Mouse (Mus musculus) gastrocnemius, adult 2 months (tissue): ENCODE measurements at regions not wholly inside any gene's neighbourhood (a gene's known extent, or its start where the extent isn't known, plus 50 kb on each side); places are given as distances from the start of the nearest gene placed in this dataset.

ENCODE experiments used
- DNase-seq: peaks from one replicate; pipeline ENCODE4 v3.0.0; 2022
- H3K27ac ChIP-seq: fragments of 200-600 bp; 2 replicates; pipeline ENCODE4 v1.8.1; 2022; ENCODE audit warnings: mild to moderate bottlenecking
- H3K4me3 ChIP-seq: fragments of 200-600 bp; 2 replicates; pipeline ENCODE4 v1.8.1; 2022; ENCODE audit warnings: mild to moderate bottlenecking, moderate library complexity
- CTCF ChIP-seq: fragments of 200-600 bp; IDR thresholded peaks from 2 replicates; pipeline ENCODE4 v1.8.1; 2022; ENCODE audit warnings: antibody characterized with exemption, mild to moderate bottlenecking, moderate library complexity
- intact Hi-C: fragments of 180-260 bp; cut with DNase I; formaldehyde crosslinking; loops from one replicate; pipeline ENCODE4 v1.15.1; 2025

- DNase-seq: no peak
- intact Hi-C loops: no loop called here
- H3K4me3 ChIP-seq: no peak overlapping the region
- TF ChIP-seq CTCF: no peak
- H3K27ac ChIP-seq: 0 out of 2 replicates have a peak overlapping the region, but pooled peaks have one; percentile 4
These were observed 76.3 kb upstream of the Pkdcc start for GRCm38 (mm10) chr17:83138493-83139417.

GRCm38 (mm10) chr17:83148371-83148929 is 66.6 kb upstream of the Pkdcc start:
- Histone ChIP-seq H3K4me3 (peak overlapping the region; percentile 13; the same call in 1 of the 2 replicates), H3K27ac (peak overlapping the region; percentile 82)
- no peak for TF ChIP-seq CTCF
- intact Hi-C loops: no loop called here
- peak; percentile 73 for DNase-seq

- H3K27ac ChIP-seq: peak overlapping the region; percentile 82
- TF ChIP-seq CTCF: no peak
- no peak overlapping the region for H3K4me3 ChIP-seq
- no peak for DNase-seq
- intact Hi-C loops: no loop called here
These were observed 65.8 kb upstream of the Pkdcc start for GRCm38 (mm10) chr17:83149336-83149735.

GRCm38 (mm10) chr17:83155106-83155505 is 60.0 kb upstream of the Pkdcc start:
- peak; percentile 81 for DNase-seq
- TF ChIP-seq CTCF: no peak
- intact Hi-C loops: loop anchor here (5.0 kb wide), 1 partner anchor 62 kb away; the partner anchor contains the start of gene Pkdcc
- Histone ChIP-seq H3K27ac (peak overlapping the region; percentile 89), H3K4me3 (no peak overlapping the region)

GRCm38 (mm10) chr17:83156682-83157081 is 58.4 kb upstream of the Pkdcc start:
- intact Hi-C loops: loop anchor here (5.0 kb wide), 1 partner anchor 61 kb away; the partner anchor contains the start of gene Pkdcc
- TF ChIP-seq CTCF: no peak
- peak overlapping the region; percentile 55 for H3K27ac ChIP-seq
- no peak overlapping the region for H3K4me3 ChIP-seq
- DNase-seq: no peak

GRCm38 (mm10) chr17:83158053-83158452 is 57.0 kb upstream of the Pkdcc start:
- no peak overlapping the region for H3K4me3 ChIP-seq
- no peak for DNase-seq
- peak overlapping the region; percentile 55; the same call in 1 of the 2 replicates for H3K27ac ChIP-seq
- intact Hi-C loops: loop anchor here (5.0 kb wide), 1 partner anchor 59 kb away; the partner anchor contains the start of gene Pkdcc
- no peak for TF ChIP-seq CTCF

- Histone ChIP-seq H3K27ac (no peak overlapping the region), H3K4me3 (no peak overlapping the region)
- no peak for DNase-seq
- intact Hi-C loops: loop anchor here (5.0 kb wide), 1 partner anchor 59 kb away; the partner anchor contains the start of gene Pkdcc
- no peak for TF ChIP-seq CTCF
These were observed 56.4 kb upstream of the Pkdcc start for GRCm38 (mm10) chr17:83158652-83159051.

- no peak overlapping the region for H3K4me3 ChIP-seq
- intact Hi-C loops: loop anchor here (5.0 kb wide), 1 partner anchor 58 kb away; the partner anchor contains the start of gene Pkdcc
- no peak for TF ChIP-seq CTCF
- no peak overlapping the region for H3K27ac ChIP-seq
- no peak for DNase-seq
These were observed 55.5 kb upstream of the Pkdcc start for GRCm38 (mm10) chr17:83159634-83160033.

GRCm38 (mm10) chr17:83160296-83160695 is 54.8 kb upstream of the Pkdcc start:
- Histone ChIP-seq H3K27ac (no peak overlapping the region), H3K4me3 (no peak overlapping the region)
- no peak for TF ChIP-seq CTCF
- DNase-seq: no peak
- intact Hi-C loops: no loop called here

GRCm38 (mm10) chr17:83161731-83162130 is 53.4 kb upstream of the Pkdcc start:
- TF ChIP-seq CTCF: no peak
- intact Hi-C loops: no loop called here
- Histone ChIP-seq H3K27ac (no peak overlapping the region), H3K4me3 (no peak overlapping the region)
- DNase-seq: no peak

- Histone ChIP-seq H3K4me3 (no peak overlapping the region), H3K27ac (no peak overlapping the region)
- peak; percentile 14 for DNase-seq
- intact Hi-C loops: no loop called here
- TF ChIP-seq CTCF: no peak
These were observed 51.0 kb upstream of the Pkdcc start for GRCm38 (mm10) chr17:83163952-83164560.

GRCm38 (mm10) chr17:83164728-83165127 is 50.4 kb upstream of the Pkdcc start:
- no peak for TF ChIP-seq CTCF
- Histone ChIP-seq H3K27ac (no peak overlapping the region), H3K4me3 (no peak overlapping the region)
- DNase-seq: peak; percentile 9
- intact Hi-C loops: no loop called here

- no peak for TF ChIP-seq CTCF
- no peak overlapping the region for H3K4me3 ChIP-seq
- peak; percentile 3 for DNase-seq
- intact Hi-C loops: no loop called here
- H3K27ac ChIP-seq: no peak overlapping the region
These were observed 50.0 kb upstream of the Pkdcc start for GRCm38 (mm10) chr17:83165140-83165539.
